Mouse (Mus musculus) brain, embryonic 14.5 days (tissue): ENCODE results near the gene Castor2.

Experiments used
- CTCF ChIP-seq: fragments of 200-500 bp; IDR thresholded peaks from 2 replicates; pipeline ENCODE4 v1.5.1; 2012; ENCODE audit warnings: inconsistent platforms, mild to moderate bottlenecking, moderate library complexity, borderline replicate concordance; ENCODE audit not compliant: insufficient read depth, insufficient read length; ENCODE audit errors: extremely low read depth
- POLR2A ChIP-seq: fragments of 200-500 bp; IDR thresholded peaks from 2 replicates; pipeline ENCODE4 v1.6.1; 2012; ENCODE audit warnings: mild to moderate bottlenecking, inconsistent platforms, borderline replicate concordance; ENCODE audit not compliant: poor library complexity, insufficient read depth, insufficient read length, severe bottlenecking; ENCODE audit errors: extremely low read depth

- TF ChIP-seq POLR2A (no peak), CTCF (no peak)
Observed at GRCm38 (mm10) chr5:134141236-134141635, 41.7 kb downstream of the Castor2 start.
